Mouse (Mus musculus) MEL (cell line): ENCODE measurements at regions not wholly inside any gene's neighbourhood (a gene's known extent, or its start where the extent isn't known, plus 50 kb on each side); places are given as distances from the start of the nearest gene placed in this dataset.

Experiments
- DNase-seq: peaks from one replicate; pipeline ENCODE4 v3.0.0; 2011; ENCODE audit warnings: low read depth, low spot score
- H3K27ac ChIP-seq: 2 replicates; pipeline ENCODE4 v1.5.1; 2012; ENCODE audit warnings: low read depth, mild to moderate bottlenecking, control low read depth, low read length, moderate library complexity; ENCODE audit not compliant: control insufficient read depth
- H3K27me3 ChIP-seq, 2 experiments: fragments of 150-350 bp in 1 of 2; sonication (generic) in 1 of 2; 2 replicates each; pipeline ENCODE4 v1.6.1; 2012; ENCODE audit warnings: low read length in 2 of 2, mild to moderate bottlenecking in 2 of 2, improper control_type of control experiment in 1 of 2, moderate library complexity in 1 of 2; ENCODE audit not compliant: insufficient read depth in 2 of 2, control insufficient read depth in 1 of 2
- H3K36me3 ChIP-seq, 2 experiments: 2 replicates each; pipeline ENCODE4 v1.6.1; 2012 to 2014; ENCODE audit warnings: low read length in 2 of 2, improper control_type of control experiment in 1 of 2, inconsistent platforms in 1 of 2, mild to moderate bottlenecking in 1 of 2; ENCODE audit not compliant: insufficient read depth in 2 of 2, control insufficient read depth in 1 of 2
- H3K4me1 ChIP-seq, 2 experiments: fragments of 150-350 bp in 1 of 2; sonication (generic) in 1 of 2; 2 replicates each; pipeline ENCODE4 v1.6.1; 2012; ENCODE audit warnings: low read length in 2 of 2, improper control_type of control experiment in 1 of 2, mild to moderate bottlenecking in 1 of 2; ENCODE audit not compliant: insufficient read depth in 2 of 2, control insufficient read depth in 1 of 2
- H3K4me3 ChIP-seq, 2 experiments: fragments of 150-350 bp in 1 of 2; sonication (generic) in 1 of 2; 2 replicates each; pipeline ENCODE4 v1.5.1; 2012; ENCODE audit warnings: low read depth in 2 of 2, low read length in 2 of 2, mild to moderate bottlenecking in 2 of 2, moderate library complexity in 2 of 2, control low read depth in 1 of 2, improper control_type of control experiment in 1 of 2; ENCODE audit not compliant: control insufficient read depth in 1 of 2, insufficient read depth in 1 of 2
- H3K79me2 ChIP-seq: 2 replicates; pipeline ENCODE4 v1.6.1; 2012; ENCODE audit warnings: mild to moderate bottlenecking, low read length, moderate library complexity; ENCODE audit not compliant: control insufficient read depth, poor library complexity, insufficient read depth
- H3K9ac ChIP-seq: 2 replicates; pipeline ENCODE4 v1.6.1; 2012; ENCODE audit warnings: low read depth, mild to moderate bottlenecking, control low read depth, low read length, moderate library complexity; ENCODE audit not compliant: control insufficient read depth, poor library complexity, severe bottlenecking
- H3K9me3 ChIP-seq: fragments of 150-350 bp; sonication (generic); replicated peaks from 2 replicates; pipeline ENCODE4 v1.6.1; 2012; ENCODE audit warnings: mild to moderate bottlenecking, low read length, improper control_type of control experiment, moderate library complexity; ENCODE audit not compliant: insufficient read depth
- CHD2 ChIP-seq: IDR thresholded peaks from 2 replicates; pipeline ENCODE4 v1.6.1; 2011; ENCODE audit warnings: low read length, improper control_type of control experiment
- CTCF ChIP-seq, 3 experiments: IDR thresholded peaks in 2 of 3; conservative IDR thresholded peaks in 1 of 3; 2 replicates each; pipeline ENCODE4 v1.5.1; 2011 to 2012; ENCODE audit warnings: low read length in 3 of 3, low read depth in 2 of 3, mild to moderate bottlenecking in 2 of 3, improper control_type of control experiment in 1 of 3, inconsistent platforms in 1 of 3, mixed read lengths in 1 of 3, moderate library complexity in 1 of 3; ENCODE audit not compliant: control insufficient read depth in 1 of 3, insufficient read depth in 1 of 3, poor library complexity in 1 of 3, severe bottlenecking in 1 of 3
- EP300 ChIP-seq, 2 experiments: IDR thresholded peaks; 2 replicates each; pipeline ENCODE4 v1.6.1; 2011; ENCODE audit warnings: improper control_type of control experiment in 2 of 2, low read length in 2 of 2, low read depth in 1 of 2, mild to moderate bottlenecking in 1 of 2
- GABPA ChIP-seq: IDR thresholded peaks from 2 replicates; pipeline ENCODE4 v1.6.1; 2012; ENCODE audit warnings: low read depth, mild to moderate bottlenecking, inconsistent platforms, low read length, improper control_type of control experiment, moderate library complexity
- HCFC1 ChIP-seq: IDR thresholded peaks from 2 replicates; pipeline ENCODE4 v1.6.1; 2012; ENCODE audit warnings: low read depth, mild to moderate bottlenecking, inconsistent platforms, low read length, improper control_type of control experiment, moderate library complexity
- JUND ChIP-seq: IDR thresholded peaks from 2 replicates; pipeline ENCODE4 v1.6.1; 2011; ENCODE audit warnings: low read depth, mild to moderate bottlenecking, improper control_type of control experiment, low read length
- MAFK ChIP-seq: IDR thresholded peaks from 2 replicates; pipeline ENCODE4 v1.6.1; 2011; ENCODE audit warnings: low read depth, mild to moderate bottlenecking, low read length, improper control_type of control experiment, borderline replicate concordance
- MAX ChIP-seq: IDR thresholded peaks from 2 replicates; pipeline ENCODE4 v1.6.1; 2011; ENCODE audit warnings: low read length, improper control_type of control experiment
- MXI1 ChIP-seq: IDR thresholded peaks from 2 replicates; pipeline ENCODE4 v1.6.1; 2011; ENCODE audit warnings: mild to moderate bottlenecking, low read depth, low read length, improper control_type of control experiment
- NELFE ChIP-seq: IDR thresholded peaks from 2 replicates; pipeline ENCODE4 v1.6.1; 2011; ENCODE audit warnings: low read depth, low read length, improper control_type of control experiment
- NRF1 ChIP-seq: IDR thresholded peaks from 2 replicates; pipeline ENCODE4 v1.6.1; 2014; ENCODE audit warnings: low read depth, mild to moderate bottlenecking, inconsistent platforms, low read length, improper control_type of control experiment, moderate library complexity; ENCODE audit not compliant: poor library complexity, insufficient read depth, severe bottlenecking
- POLR2A ChIP-seq, 2 experiments: IDR thresholded peaks; 2 replicates each; pipeline ENCODE4 v1.6.1; 2011 to 2012; ENCODE audit warnings: low read length in 2 of 2, mild to moderate bottlenecking in 2 of 2, control low read depth in 1 of 2, improper control_type of control experiment in 1 of 2, low read depth in 1 of 2, moderate library complexity in 1 of 2; ENCODE audit not compliant: control insufficient read depth in 1 of 2, insufficient read depth in 1 of 2, poor library complexity in 1 of 2
- SMC3 ChIP-seq: IDR thresholded peaks from 2 replicates; pipeline ENCODE4 v1.6.1; 2011; ENCODE audit warnings: low read depth, low read length, improper control_type of control experiment
- TAL1 ChIP-seq: IDR thresholded peaks from 2 replicates; pipeline ENCODE4 v1.6.1; 2012; ENCODE audit warnings: mild to moderate bottlenecking, inconsistent platforms, low read length, moderate library complexity, mixed read lengths
- TBP ChIP-seq: IDR thresholded peaks from 2 replicates; pipeline ENCODE4 v1.8.0; 2011; ENCODE audit warnings: low read depth, low read length, improper control_type of control experiment
- ZC3H11A ChIP-seq: IDR thresholded peaks from 2 replicates; pipeline ENCODE4 v1.6.1; 2012; ENCODE audit warnings: low read depth, mild to moderate bottlenecking, inconsistent platforms, low read length, improper control_type of control experiment
- ZMIZ1 ChIP-seq: IDR thresholded peaks from 2 replicates; pipeline ENCODE4 v1.6.1; 2012; ENCODE audit warnings: low read depth, mild to moderate bottlenecking, inconsistent platforms, low read length, improper control_type of control experiment, moderate library complexity

DNA sequence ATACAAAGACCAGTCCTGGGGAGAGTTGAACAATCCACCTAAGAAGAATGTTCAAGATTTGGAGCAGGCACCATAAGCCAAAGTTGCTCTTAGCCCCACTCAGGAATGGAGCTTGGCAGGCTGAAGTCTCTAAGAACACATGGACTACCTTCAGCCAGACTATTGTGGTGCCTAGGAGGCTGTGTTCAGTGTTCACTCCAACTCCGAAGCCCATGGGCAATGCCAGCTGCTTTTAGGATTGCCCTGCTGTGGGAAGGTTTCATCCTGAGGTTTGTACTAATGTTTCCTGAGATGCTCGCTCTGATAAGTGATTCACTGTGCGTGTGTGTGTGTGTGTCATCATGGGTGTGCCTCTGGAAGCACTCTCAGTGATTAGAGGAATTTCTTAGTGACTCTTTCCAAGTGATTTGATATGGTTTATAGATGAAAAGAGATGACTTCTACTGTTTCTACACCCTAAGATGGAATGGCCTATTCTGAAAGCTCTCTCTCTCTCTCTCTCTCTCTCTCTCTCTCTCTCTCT is 220.1 kb downstream of the Ktn1 start:
- Histone ChIP-seq H3K4me3 (no peak overlapping the region), H3K36me3 (no peaks in the 10 kb centered on the region), H3K27ac (no peak overlapping the region), H3K4me1 (no peaks in the 10 kb centered on the region), H3K79me2 (no peaks in the 10 kb centered on the region), H3K27me3 (no peaks in the 10 kb centered on the region), H3K9ac (no peak overlapping the region), H3K9me3 (no peaks in the 10 kb centered on the region)
- DNase-seq: no peak
- TF ChIP-seq CHD2: no peak
- TF ChIP-seq MAFK: no peak
- no peak for TF ChIP-seq ZMIZ1

DNA sequence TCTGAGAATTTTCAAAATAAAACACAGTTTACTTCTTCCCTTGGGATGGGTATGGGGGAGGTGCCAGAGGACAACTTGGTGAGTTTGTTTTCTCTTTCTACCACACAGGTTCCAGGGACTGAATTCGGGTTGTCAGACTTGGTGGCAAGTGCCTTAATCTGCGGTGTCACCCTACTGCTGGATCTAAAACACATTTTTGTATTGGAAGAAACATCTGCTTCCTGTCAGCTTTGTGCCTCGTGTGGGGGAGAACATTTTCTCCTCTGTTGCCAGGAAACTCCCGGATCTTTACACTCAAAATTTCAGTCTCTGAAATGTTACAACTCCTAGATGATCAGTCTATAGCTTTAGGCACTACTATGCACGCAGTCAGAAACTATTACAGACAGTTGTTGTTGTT is 228.3 kb downstream of the Ktn1 start:
- no peak for TF ChIP-seq ZC3H11A
- TF ChIP-seq NELFE: no peak
- TF ChIP-seq JUND: no peak
- no peak for TF ChIP-seq MXI1
- no peak for TF ChIP-seq CTCF (IDR thresholded peaks at IDR 0.05 in 2 of 3, conservative IDR thresholded peaks at IDR 0.05 in 1 of 3; ENCODE audit: control insufficient read depth in 1 of 3, insufficient read depth in 1 of 3, low read depth in 2 of 3, low read length in 3 of 3, poor library complexity in 1 of 3, severe bottlenecking in 1 of 3)
- Histone ChIP-seq H3K4me3 (no peak overlapping the region), H3K79me2 (no peaks in the 10 kb centered on the region)

DNA sequence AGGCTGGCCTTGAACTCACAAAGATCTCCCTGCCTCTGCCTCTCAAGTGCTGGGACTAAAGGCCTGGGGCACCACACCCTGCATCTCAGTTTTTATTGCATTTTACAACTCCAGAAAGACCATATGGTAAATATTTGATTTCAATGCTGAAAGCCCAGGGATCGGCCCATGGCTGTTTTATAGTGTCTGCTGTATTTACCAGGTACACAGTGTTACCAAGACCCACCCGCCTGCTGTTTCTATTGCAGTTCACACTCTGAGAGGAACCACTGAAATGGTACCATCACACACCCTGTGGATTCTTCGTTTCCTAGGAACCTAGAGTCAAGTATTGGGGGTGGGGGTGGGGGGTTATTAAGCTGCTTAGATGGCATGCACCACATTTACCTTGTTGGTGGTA is 228.9 kb downstream of the Ktn1 start:
- Histone ChIP-seq H3K27ac (no peak overlapping the region), H3K4me1 (no peaks in the 10 kb centered on the region), H3K9ac (no peak overlapping the region), H3K36me3 (no peaks in the 10 kb centered on the region), H3K4me3 (no peak overlapping the region), H3K27me3 (no peaks in the 10 kb centered on the region)
- no peak for DNase-seq
- TF ChIP-seq GABPA (no peak), POLR2A (IDR thresholded peaks at IDR 0.05; ENCODE audit: control insufficient read depth in 1 of 2, insufficient read depth in 1 of 2, low read depth in 1 of 2, low read length in 2 of 2, poor library complexity in 1 of 2) (no peak), MAFK (no peak), NRF1 (no peak), TBP (no peak), EP300 (IDR thresholded peaks at IDR 0.05; ENCODE audit: low read depth in 1 of 2, low read length in 2 of 2) (no peak), SMC3 (no peak), TAL1 (no peak), MAX (no peak), HCFC1 (no peak)
- TF ChIP-seq, all 39 proteins: peak for 0
- no peaks in the 10 kb centered on the region for H3K9me3 ChIP-seq
- no peaks in the 10 kb centered on the region for H3K79me2 ChIP-seq

More for the DNA sequence above, 228.3 kb downstream of the Ktn1 start:
- H3K27me3 ChIP-seq: no peaks in the 10 kb centered on the region
- no peak overlapping the region for H3K27ac ChIP-seq
- H3K9me3 ChIP-seq: no peaks in the 10 kb centered on the region
- DNase-seq: no peak
- no peaks in the 10 kb centered on the region for H3K4me1 ChIP-seq
- H3K36me3 ChIP-seq: no peaks in the 10 kb centered on the region
- no peak overlapping the region for H3K9ac ChIP-seq
